Mouse (Mus musculus) kidney, embryonic 15.5 days (tissue): ENCODE measurements around the gene Ppard. TPM values are rescaled to one million over a fixed set of nuclear protein-coding genes. Genes with fewer than 3 reads are reported as not detected.

ENCODE experiments used
- ATAC-seq: fragments of 200-750 bp; cut with Nextera tagmentation; replicated peaks from 2 replicates; pipeline ENCODE4 v1.8.0; 2017; ENCODE audit warnings: moderate TSS enrichment; ENCODE audit not compliant: low FRiP score
- H3K27ac ChIP-seq: fragments of 300-500 bp; sonication (generic); 2 replicates; pipeline ENCODE4 v1.5.1; 2015; ENCODE audit warnings: mild to moderate bottlenecking, inconsistent platforms
- H3K27me3 ChIP-seq: fragments of 300-500 bp; sonication (generic); 2 replicates; pipeline ENCODE4 v1.6.1; 2015; ENCODE audit warnings: inconsistent platforms
- H3K36me3 ChIP-seq: fragments of 300-500 bp; sonication (generic); 2 replicates; pipeline ENCODE4 v1.6.1; 2015; ENCODE audit warnings: inconsistent platforms
- H3K4me1 ChIP-seq: fragments of 300-500 bp; sonication (generic); 2 replicates; pipeline ENCODE4 v1.6.1; 2015; ENCODE audit warnings: inconsistent platforms
- H3K4me2 ChIP-seq: fragments of 300-500 bp; sonication (generic); 2 replicates; pipeline ENCODE4 v1.6.1; 2015; ENCODE audit warnings: moderate library complexity, mild to moderate bottlenecking, inconsistent platforms
- H3K4me3 ChIP-seq: fragments of 300-500 bp; sonication (generic); replicated peaks from 2 replicates; pipeline ENCODE4 v1.5.1; 2015; ENCODE audit warnings: mild to moderate bottlenecking, inconsistent platforms
- H3K9ac ChIP-seq: fragments of 300-500 bp; sonication (generic); 2 replicates; pipeline ENCODE4 v1.6.1; 2015; ENCODE audit warnings: mild to moderate bottlenecking, inconsistent platforms
- H3K9me3 ChIP-seq: fragments of 300-500 bp; sonication (generic); replicated peaks from 2 replicates; pipeline ENCODE4 v1.6.1; 2016; ENCODE audit warnings: inconsistent platforms
- WGBS: fragments of 180-500 bp; shearing (Covaris S2); methylation state at CpG from one replicate; pipeline ENCODE4 v1.1.7; 2015; ENCODE audit warnings: mixed read lengths; 5-methylcytosine and 5-hydroxymethylcytosine counted together
- polyA plus RNA-seq: library from polyadenylated mRNA; unstranded; fragments of >200 nt; fragmentation: Nextera tagmentation; extraction: Ambion mirVana; gene quantifications from 2 replicates; pipeline ENCODE4 v1.2.1, GENCODE M21; 2015

The Ppard gene
- polyA plus RNA-seq, 1 experiment from 2014 or later = 2.7 TPM

DNA sequence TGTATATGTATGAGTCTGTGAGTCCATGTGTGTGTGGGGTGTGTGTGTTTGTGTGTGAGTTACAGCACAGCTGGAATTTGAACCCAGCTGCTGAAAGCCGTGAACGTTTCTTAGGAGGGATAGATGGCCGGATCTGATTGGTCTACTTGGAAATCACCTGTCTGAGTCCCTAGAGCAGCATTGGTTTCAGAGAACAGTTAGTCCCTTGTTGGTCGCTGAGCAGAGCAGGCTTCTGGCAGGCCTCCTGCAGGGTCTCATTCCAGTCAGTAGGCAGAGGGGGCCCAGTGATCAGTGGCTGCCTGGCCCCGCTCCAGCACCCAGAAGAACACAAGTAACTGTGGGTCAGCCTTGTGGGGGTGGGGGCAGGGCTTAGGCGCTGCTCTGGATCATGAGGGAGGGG lies 12.2 kb downstream of the Ppard start:
- Histone ChIP-seq H3K36me3 (peaks cover 28% of the 10 kb centered on the region), H3K27me3 (no peaks in the 10 kb centered on the region), H3K4me1 (peaks cover 32% of the 10 kb centered on the region), H3K4me2 (no peak overlapping the region), H3K9ac (no peak overlapping the region), H3K27ac (peak overlapping the region; percentile 19; the same call in 1 of the 2 replicates), H3K9me3 (no peaks in the 10 kb centered on the region), H3K4me3 (no peak overlapping the region)
- ATAC-seq = no peak
- WGBS = 32% methylated on average over 6 of the region's 6 CpGs

DNA sequence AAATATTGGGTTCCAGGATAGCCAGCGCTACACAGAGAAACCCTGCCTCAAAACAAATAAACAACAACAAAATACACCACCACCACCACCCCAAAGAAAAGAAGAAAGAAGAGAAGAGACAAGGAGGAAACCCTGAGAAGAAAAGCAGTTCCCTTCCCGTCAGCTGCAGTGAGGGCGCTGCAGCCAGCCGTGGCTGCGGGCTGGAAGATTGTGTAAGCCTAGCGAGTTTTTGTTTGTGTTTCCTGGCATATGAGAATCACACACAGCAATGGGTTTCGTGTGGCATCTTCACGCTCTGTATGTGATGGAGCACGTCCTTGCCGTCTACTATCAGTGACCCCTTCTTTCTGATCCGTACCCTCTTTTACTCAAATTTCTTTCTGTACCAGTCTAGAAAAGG lies 14.1 kb downstream of the Ppard start:
- H3K27ac ChIP-seq = peak overlapping the region; percentile 24; the same call in 1 of the 2 replicates
- H3K4me1 ChIP-seq = peaks cover 36% of the 10 kb centered on the region
- no peak for ATAC-seq
- WGBS = 50% methylated on average over 11 of the region's 11 CpGs
- no peak overlapping the region for H3K4me2 ChIP-seq
- peaks cover 15% of the 10 kb centered on the region for H3K36me3 ChIP-seq
- H3K9ac ChIP-seq = no peak overlapping the region
- no peaks in the 10 kb centered on the region for H3K27me3 ChIP-seq
- H3K9me3 ChIP-seq = no peaks in the 10 kb centered on the region
- H3K4me3 ChIP-seq = no peak overlapping the region

DNA sequence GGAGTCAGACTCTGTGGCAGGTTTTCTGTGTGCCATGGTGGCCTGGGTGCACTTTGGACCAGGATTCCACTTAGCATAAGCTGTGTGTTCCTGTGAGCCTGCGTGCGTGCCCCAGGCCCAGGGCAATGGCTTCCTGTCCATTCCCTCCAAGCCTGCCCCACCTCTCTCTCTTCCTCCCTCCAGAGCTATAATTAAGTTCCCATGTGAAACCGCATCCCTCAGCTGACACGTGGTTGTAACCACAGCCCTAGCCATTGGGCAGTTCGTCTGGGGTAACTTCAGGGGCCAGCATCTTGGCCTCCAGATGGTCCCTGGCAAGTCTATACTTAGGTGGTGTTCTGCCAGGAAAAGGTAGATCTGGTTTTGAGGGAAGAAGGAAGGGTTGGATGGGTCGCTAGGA lies 15.1 kb downstream of the Ppard start:
- 0 out of 2 replicates have a peak overlapping the region, but pooled peaks have one; percentile 54 for H3K27ac ChIP-seq
- peaks cover 46% of the 10 kb centered on the region for H3K4me1 ChIP-seq
- H3K4me3 ChIP-seq = no peak overlapping the region
- no peaks in the 10 kb centered on the region for H3K9me3 ChIP-seq
- H3K27me3 ChIP-seq = no peaks in the 10 kb centered on the region
- H3K4me2 ChIP-seq = no peak overlapping the region
- WGBS = 27% methylated on average over 6 of the region's 6 CpGs
- no peak overlapping the region for H3K9ac ChIP-seq
- ATAC-seq = no peak; the same call in 1 of the 2 replicates
- peaks cover 13% of the 10 kb centered on the region for H3K36me3 ChIP-seq

DNA sequence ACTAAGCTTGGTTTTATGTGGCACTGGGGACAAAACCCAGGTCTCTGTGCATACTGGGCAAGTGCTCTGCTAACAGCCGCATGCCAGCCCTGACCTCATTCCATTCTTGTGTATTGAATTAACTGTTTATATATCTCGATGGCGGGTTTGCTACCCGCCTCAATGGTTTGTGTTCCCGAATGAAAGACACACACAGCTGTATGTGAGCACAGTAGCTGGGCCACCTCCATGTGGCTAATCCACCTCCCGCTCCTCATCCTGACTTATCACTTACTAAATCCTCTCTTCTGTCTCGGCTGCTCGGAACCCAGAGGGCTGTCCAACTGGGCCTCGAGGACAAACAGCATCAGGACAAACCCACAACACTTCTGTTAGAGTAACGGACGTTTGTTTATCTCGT lies 16.6 kb downstream of the Ppard start:
- 78% methylated on average over 12 of the region's 12 CpGs for WGBS
- H3K4me1 ChIP-seq = peaks cover 50% of the 10 kb centered on the region
- no peaks in the 10 kb centered on the region for H3K27me3 ChIP-seq
- H3K9ac ChIP-seq = no peak overlapping the region
- no peak for ATAC-seq
- H3K9me3 ChIP-seq = no peaks in the 10 kb centered on the region
- no peak overlapping the region for H3K27ac ChIP-seq
- H3K4me2 ChIP-seq = no peak overlapping the region
- peaks cover 7% of the 10 kb centered on the region; the same call in 1 of the 2 replicates for H3K36me3 ChIP-seq
- H3K4me3 ChIP-seq = no peak overlapping the region

DNA sequence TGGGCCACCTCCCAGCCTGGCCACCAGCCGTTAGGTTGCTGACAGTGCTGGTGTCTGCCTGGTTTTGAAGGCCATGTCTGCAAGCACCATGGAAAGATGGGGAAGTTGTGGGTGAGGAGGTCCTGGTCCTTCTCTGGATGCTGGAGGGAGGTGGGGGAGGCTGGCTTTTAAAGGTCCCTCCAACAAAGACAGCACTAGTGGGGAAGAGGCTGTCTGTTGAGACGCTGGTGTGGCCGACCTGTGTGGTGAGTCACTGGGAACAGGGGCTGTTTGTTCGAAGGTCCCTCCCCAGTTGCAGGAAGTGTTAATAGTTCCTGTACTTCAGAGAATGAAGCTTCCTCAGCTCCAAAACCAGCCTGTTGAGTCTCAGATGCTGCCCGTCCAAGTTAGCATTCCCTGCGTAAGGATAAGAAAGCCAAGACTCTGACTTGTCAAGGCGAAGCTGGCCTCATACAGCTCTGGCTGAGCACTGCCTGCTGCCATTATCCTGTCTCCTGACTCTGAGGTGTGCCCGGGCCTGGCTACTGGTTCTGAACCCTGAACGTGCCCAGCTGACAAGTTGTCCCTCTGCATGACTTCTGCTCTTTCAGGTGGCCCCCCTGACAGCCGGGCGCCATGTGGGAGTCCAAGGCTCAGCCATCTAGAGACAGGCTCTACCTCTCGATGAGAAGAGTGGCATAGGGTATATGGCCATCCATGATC lies 19.2 kb downstream of the Ppard start:
- H3K27ac ChIP-seq = 0 out of 2 replicates have a peak overlapping the region, but pooled peaks have one; percentile 37

DNA sequence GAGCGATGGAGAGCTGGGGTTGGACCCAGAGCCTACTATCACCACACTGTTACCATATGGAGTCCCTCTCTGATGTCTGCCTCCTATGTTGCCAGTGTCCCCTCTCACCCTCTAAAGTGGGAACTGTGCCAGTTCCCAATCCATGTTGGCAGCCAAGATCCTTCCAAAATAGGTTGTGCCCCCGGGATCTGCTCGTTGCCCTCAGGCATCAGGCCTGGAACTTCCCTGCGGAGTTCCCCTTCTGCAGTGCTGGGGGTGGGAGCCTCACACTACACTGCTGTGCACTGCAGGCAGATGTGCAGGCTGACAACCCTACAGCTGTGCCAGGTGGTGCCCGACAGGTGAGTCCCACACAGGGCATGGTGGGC lies 19.8 kb downstream of the Ppard start:
- peaks cover 7% of the 10 kb centered on the region; the same call in 1 of the 2 replicates for H3K36me3 ChIP-seq
- H3K4me2 ChIP-seq = no peak overlapping the region
- no peak overlapping the region for H3K4me3 ChIP-seq
- WGBS = 81% methylated on average over 5 of the region's 5 CpGs
- H3K27me3 ChIP-seq = no peaks in the 10 kb centered on the region
- no peak for ATAC-seq
- H3K9ac ChIP-seq = no peak overlapping the region
- H3K27ac ChIP-seq = 0 out of 2 replicates have a peak overlapping the region, but pooled peaks have one; percentile 9
- no peaks in the 10 kb centered on the region for H3K9me3 ChIP-seq
- peaks cover 58% of the 10 kb centered on the region for H3K4me1 ChIP-seq

More for the DNA sequence above, 19.2 kb downstream of the Ppard start:
- Histone ChIP-seq H3K36me3 (peaks cover 7% of the 10 kb centered on the region; the same call in 1 of the 2 replicates), H3K4me3 (no peak overlapping the region), H3K9me3 (no peaks in the 10 kb centered on the region), H3K4me2 (no peak overlapping the region), H3K27me3 (no peaks in the 10 kb centered on the region), H3K4me1 (peaks cover 58% of the 10 kb centered on the region), H3K9ac (no peak overlapping the region)
- WGBS = 78% methylated on average over 12 of the region's 12 CpGs
- no peak for ATAC-seq

DNA sequence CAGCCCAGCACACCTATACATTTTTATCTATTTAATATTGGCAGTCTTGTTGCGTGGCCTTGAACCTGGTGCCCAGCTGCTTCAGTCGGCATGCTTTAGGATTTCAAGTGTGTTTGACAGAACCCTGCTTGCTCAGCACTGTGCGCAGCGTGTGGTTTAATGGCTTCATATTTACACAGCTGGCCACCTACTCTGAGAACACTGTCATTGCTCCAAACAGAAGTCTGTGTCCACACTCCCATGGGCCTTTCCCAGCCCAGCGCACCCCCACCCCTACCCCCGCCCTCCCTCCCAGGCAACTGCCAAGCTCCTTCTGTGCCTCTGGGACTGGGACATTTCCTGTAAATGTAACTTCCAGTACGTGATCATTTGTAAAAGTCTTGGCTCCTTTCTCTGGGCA lies 20.7 kb downstream of the Ppard start:
- Histone ChIP-seq H3K27me3 (no peaks in the 10 kb centered on the region), H3K9ac (no peak overlapping the region), H3K27ac (no peak overlapping the region), H3K36me3 (peaks cover 7% of the 10 kb centered on the region; the same call in 1 of the 2 replicates), H3K9me3 (no peaks in the 10 kb centered on the region), H3K4me2 (no peak overlapping the region), H3K4me3 (no peak overlapping the region), H3K4me1 (peaks cover 57% of the 10 kb centered on the region)
- no peak; the same call in 1 of the 2 replicates for ATAC-seq
- WGBS = 58% methylated on average over 7 of the region's 7 CpGs

DNA sequence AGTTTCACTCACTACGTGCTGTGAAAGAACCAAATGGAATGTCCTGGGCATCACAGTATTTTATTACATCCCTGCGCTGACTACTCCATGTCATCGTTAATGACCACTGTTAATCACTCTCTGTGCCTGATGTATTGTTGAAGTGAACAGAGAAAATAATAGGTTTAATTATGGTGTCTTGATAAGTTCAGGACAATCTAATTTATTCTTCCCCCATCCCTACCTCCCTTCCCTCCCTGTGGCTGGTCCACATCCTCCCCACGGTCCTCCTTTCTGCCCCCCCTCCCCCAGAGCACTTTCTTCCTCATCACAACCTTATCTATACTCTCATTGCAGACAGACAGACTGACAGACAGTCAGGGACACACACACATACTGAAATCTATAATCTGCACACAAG lies 22.3 kb downstream of the Ppard start:
- H3K27me3 ChIP-seq = no peaks in the 10 kb centered on the region
- 22% methylated on average over 4 of the region's 4 CpGs for WGBS
- peaks cover 7% of the 10 kb centered on the region; the same call in 1 of the 2 replicates for H3K36me3 ChIP-seq
- no peak overlapping the region for H3K4me3 ChIP-seq
- peak overlapping the region; percentile 59; the same call in 1 of the 2 replicates for H3K27ac ChIP-seq
- no peak for ATAC-seq
- peaks cover 61% of the 10 kb centered on the region for H3K4me1 ChIP-seq
- no peak overlapping the region for H3K9ac ChIP-seq
- no peak overlapping the region for H3K4me2 ChIP-seq
- no peaks in the 10 kb centered on the region for H3K9me3 ChIP-seq

DNA sequence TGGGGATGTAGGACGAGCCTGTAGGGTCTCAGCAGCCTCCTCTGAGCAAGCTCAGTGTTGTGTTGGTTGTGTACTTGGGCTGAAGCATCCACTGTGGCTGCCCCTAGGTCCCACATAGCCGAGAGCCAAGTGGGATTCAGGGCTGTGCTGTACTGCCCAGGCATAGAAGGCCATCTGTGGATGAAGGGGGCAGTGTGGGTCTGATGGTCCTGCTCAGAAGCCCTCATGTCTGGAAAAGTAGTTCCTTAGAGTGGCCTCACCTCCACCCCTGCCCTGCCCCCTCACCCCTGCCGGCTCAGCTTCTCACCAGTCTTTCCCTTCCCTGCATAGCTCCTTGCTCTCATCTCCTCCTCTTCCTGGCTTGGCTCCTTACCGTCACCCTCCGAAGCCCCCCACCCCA lies 23.2 kb downstream of the Ppard start:
- H3K9me3 ChIP-seq = no peaks in the 10 kb centered on the region
- H3K27me3 ChIP-seq = no peaks in the 10 kb centered on the region
- WGBS = 24% methylated on average over 5 of the region's 5 CpGs
- no peak overlapping the region for H3K4me3 ChIP-seq
- H3K27ac ChIP-seq = peak overlapping the region; percentile 82
- no peak for ATAC-seq
- H3K4me1 ChIP-seq = peaks cover 63% of the 10 kb centered on the region
- no peak overlapping the region for H3K4me2 ChIP-seq
- peaks cover 7% of the 10 kb centered on the region; the same call in 1 of the 2 replicates for H3K36me3 ChIP-seq
- H3K9ac ChIP-seq = peak overlapping the region; percentile 23; the same call in 1 of the 2 replicates

DNA sequence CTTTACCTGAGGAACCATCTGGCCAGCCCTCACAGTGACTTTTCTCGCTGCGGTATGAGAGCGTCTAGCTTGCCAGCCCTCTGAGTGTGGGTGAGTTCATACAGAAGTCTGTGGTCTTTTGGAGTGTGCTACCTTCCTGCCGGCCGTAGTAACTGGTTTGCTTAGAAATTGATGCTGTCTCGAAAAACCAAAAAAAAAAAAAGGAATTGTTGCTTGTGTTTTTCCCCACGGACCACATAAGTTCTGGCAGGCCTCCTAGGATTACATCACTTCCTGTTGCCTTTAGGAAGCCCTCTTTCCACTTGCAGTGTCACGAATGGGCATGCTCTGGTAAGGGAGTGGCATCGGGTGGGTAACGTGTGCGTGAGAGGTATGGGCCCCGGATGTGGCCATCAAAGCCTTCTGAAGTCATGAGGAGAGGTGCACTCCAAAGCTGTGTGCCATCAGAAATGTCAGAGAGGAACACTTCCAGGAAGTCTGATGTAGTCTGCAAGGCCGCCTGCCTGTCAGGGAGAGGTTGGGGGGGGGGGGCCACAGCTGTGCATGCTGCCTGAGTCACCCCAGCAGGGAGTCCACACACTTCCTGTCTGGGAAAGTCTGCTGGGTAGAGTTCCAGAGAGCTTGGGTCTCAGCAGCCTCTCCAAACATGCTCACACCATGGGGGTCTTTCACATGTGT lies 24.3 kb downstream of the Ppard start:
- WGBS = 44% methylated on average over 13 of the region's 13 CpGs
- Histone ChIP-seq H3K27ac (peak overlapping the region; percentile 82), H3K4me2 (peak overlapping the region; percentile 18; the same call in 1 of the 2 replicates), H3K9me3 (no peaks in the 10 kb centered on the region), H3K4me3 (no peak overlapping the region), H3K36me3 (no peaks in the 10 kb centered on the region), H3K4me1 (peaks cover 68% of the 10 kb centered on the region), H3K27me3 (no peaks in the 10 kb centered on the region), H3K9ac (peak overlapping the region; percentile 21; the same call in 1 of the 2 replicates)
- peak; percentile 55 for ATAC-seq

DNA sequence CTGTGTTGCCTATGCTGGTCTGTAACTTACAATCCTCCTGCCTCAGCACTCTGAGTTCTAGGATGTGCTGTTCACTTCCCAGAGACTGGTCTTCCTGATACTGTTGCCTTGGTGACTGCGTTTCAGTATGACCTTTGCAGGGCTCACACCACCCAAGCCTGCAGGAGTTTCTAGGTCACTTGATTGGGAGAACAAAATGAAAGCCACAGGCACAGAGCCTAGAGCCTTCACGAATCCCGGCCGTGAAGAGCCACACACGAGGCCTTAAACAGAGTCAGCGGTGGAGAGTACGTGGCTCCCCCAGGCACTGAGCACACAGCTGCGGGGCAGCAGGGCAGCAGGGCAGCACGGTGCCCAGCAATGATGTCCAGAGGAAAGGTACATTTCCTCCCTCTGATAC lies 25.8 kb downstream of the Ppard start:
- H3K9ac ChIP-seq = no peak overlapping the region
- H3K9me3 ChIP-seq = no peaks in the 10 kb centered on the region
- H3K4me3 ChIP-seq = no peak overlapping the region
- H3K27me3 ChIP-seq = no peaks in the 10 kb centered on the region
- peaks cover 62% of the 10 kb centered on the region for H3K4me1 ChIP-seq
- no peak overlapping the region for H3K27ac ChIP-seq
- H3K4me2 ChIP-seq = no peak overlapping the region
- ATAC-seq = no peak
- WGBS = 88% methylated on average over 9 of the region's 9 CpGs
- no peaks in the 10 kb centered on the region for H3K36me3 ChIP-seq

DNA sequence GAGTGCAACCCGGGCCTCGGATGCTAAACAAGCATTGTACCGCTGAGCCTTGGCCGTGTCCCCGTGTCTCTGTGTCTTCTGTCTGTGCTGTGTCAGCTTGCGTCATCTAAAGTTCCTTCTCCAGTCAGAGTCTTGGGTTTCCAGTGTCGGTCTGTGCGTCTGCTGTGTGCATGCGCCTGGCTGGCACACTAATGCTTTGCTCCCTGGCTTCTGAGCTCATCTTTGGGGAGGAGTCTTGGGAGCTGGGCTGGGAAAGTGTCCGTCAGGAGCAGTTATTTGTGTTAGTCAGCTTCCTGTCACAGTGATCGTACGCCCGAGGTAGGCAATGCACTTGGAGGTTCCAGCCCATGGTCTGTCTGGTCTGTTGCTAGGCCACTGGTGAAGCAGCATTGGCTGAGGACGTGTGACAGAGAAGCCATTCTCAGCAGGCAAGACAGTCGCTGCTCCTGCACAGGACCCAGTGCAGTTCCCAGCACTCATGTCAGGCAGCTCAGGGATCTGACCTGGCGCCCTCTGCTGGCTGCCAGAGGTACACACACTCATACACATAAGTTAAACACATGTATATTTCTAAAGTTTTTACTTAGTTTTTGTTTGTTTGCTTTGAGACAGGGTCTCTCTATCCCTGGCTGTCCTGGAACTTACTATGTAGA lies 27.5 kb downstream of the Ppard start:
- H3K4me2 ChIP-seq = no peak overlapping the region
- no peaks in the 10 kb centered on the region for H3K27me3 ChIP-seq
- no peak for ATAC-seq
- 77% methylated on average over 16 of the region's 16 CpGs for WGBS
- H3K27ac ChIP-seq = no peak overlapping the region
- H3K9ac ChIP-seq = no peak overlapping the region
- no peaks in the 10 kb centered on the region for H3K36me3 ChIP-seq
- H3K9me3 ChIP-seq = no peaks in the 10 kb centered on the region
- no peak overlapping the region for H3K4me3 ChIP-seq
- H3K4me1 ChIP-seq = peaks cover 70% of the 10 kb centered on the region
